Mouse (Mus musculus): Measurements from ENCODE around the gene Trim8. TPM values are rescaled to one million over a fixed set of nuclear protein-coding genes. Genes with fewer than 3 reads are reported as not detected.
A peak's percentile ranks its signal among the peaks of the same experiment; 100 is the strongest.

Gene Trim8
- polyA plus RNA-seq, 1 experiment: 14.2 TPM

DNA sequence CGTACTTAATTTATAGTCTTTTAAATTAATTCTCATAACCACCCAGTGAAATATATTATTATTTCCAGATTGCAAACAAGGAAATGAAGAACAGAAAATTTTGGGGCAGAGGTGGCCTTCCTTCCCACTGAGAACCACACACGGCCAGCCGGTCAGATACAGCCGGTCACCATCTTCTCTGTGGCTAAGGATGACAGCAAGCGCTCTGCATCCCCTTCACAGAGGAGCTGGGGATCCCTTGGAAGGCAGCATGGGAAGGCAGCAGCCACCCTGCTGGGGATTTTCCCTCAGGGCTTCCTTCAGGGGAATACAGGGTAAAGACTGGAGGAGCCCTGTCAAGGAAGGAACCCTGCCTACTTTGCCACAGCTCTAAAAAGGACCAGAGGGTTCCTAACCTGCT lies 32.0 kb downstream of the Trim8 start:
- H3K9me3 ChIP-seq (replicated peaks; ENCODE audit: control insufficient read depth, insufficient read depth, low read length, poor library complexity, severe bottlenecking): no peaks in the 10 kb centered on the region
- H3K9ac ChIP-seq (ENCODE audit: low read depth, poor library complexity, severe bottlenecking): no peak overlapping the region
- no peaks in the 10 kb centered on the region for H3K27me3 ChIP-seq (ENCODE audit: control insufficient read depth, insufficient read depth, low read length, poor library complexity, severe bottlenecking)
- peaks cover 12% of the 10 kb centered on the region for H3K4me1 ChIP-seq (ENCODE audit: control insufficient read depth, insufficient read depth, low read length)
- no peak overlapping the region for H3K27ac ChIP-seq (ENCODE audit: insufficient read depth, low read length)
- H3K36me3 ChIP-seq (ENCODE audit: control insufficient read depth, insufficient read depth, low read length, poor library complexity, severe bottlenecking): no peaks in the 10 kb centered on the region
- no peak overlapping the region for H3K4me3 ChIP-seq (ENCODE audit: low read depth, low read length)
- TF ChIP-seq EP300 (IDR thresholded peaks at IDR 0.05; ENCODE audit: insufficient read depth, low read depth, low read length) (no peak), CTCF (IDR thresholded peaks at IDR 0.05; ENCODE audit: low read depth, low read length) (no peak), POLR2A (IDR thresholded peaks at IDR 0.05; ENCODE audit: insufficient read depth, low read length) (no peak)

DNA sequence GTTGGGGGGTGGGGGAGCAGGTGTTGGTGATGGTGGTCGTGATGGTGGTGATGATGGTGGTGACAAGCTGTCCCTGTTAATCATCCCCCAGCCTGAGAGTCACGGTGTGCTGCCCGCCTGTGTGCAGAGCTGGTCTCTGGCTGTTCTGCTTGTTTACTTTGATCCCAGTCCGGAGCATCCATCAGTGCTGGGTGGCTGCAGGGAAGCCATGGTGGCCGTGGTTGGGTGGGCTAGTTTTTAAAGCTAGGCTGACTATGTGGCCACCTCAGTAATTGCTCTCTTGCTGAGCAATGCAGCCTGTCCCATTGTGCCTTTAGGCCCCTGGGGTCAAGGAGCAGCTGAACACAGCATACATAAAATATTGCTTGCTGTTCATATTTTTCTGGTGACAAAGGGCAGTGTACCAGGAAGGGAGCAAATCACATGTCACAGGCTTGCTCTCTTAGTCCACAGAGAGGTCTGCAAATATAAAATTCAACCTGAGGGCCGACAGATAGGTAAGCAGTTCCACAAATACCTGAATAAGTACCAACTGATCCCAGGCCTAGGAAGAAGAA lies 33.1 kb downstream of the Trim8 start:
- Histone ChIP-seq H3K36me3 (ENCODE audit: control insufficient read depth, insufficient read depth, low read length, poor library complexity, severe bottlenecking) (no peaks in the 10 kb centered on the region), H3K9ac (ENCODE audit: low read depth, poor library complexity, severe bottlenecking) (no peak overlapping the region), H3K27me3 (ENCODE audit: control insufficient read depth, insufficient read depth, low read length, poor library complexity, severe bottlenecking) (no peaks in the 10 kb centered on the region), H3K4me3 (ENCODE audit: low read depth, low read length) (no peak overlapping the region), H3K9me3 (replicated peaks; ENCODE audit: control insufficient read depth, insufficient read depth, low read length, poor library complexity, severe bottlenecking) (no peaks in the 10 kb centered on the region), H3K4me1 (ENCODE audit: control insufficient read depth, insufficient read depth, low read length) (peaks cover 9% of the 10 kb centered on the region), H3K27ac (ENCODE audit: insufficient read depth, low read length) (no peak overlapping the region)
- TF ChIP-seq CTCF (IDR thresholded peaks at IDR 0.05; ENCODE audit: low read depth, low read length) (no peak), POLR2A (IDR thresholded peaks at IDR 0.05; ENCODE audit: insufficient read depth, low read length) (no peak), EP300 (IDR thresholded peaks at IDR 0.05; ENCODE audit: insufficient read depth, low read depth, low read length) (no peak)

DNA sequence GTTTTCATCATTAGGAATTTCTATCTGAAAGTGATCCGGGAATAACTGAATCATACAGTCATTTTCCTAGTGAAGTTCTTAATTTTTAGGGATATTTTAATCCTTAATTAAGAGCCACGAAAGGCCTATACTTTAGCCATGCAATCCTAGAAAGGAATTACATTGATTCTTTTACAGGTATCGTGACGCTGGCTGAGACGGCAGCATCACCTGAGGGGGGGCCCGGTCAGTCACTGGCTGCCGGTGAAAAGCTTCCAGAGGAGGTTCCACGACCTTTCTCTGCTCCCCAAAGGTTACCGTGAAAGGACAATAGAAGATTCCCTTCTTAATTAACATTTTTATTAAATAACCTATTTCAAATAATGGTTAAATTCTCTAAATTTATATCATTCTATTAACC lies 35.9 kb downstream of the Trim8 start:
- Histone ChIP-seq H3K9ac (ENCODE audit: low read depth, poor library complexity, severe bottlenecking) (no peak overlapping the region), H3K9me3 (replicated peaks; ENCODE audit: control insufficient read depth, insufficient read depth, low read length, poor library complexity, severe bottlenecking) (no peaks in the 10 kb centered on the region), H3K27me3 (ENCODE audit: control insufficient read depth, insufficient read depth, low read length, poor library complexity, severe bottlenecking) (no peaks in the 10 kb centered on the region), H3K4me1 (ENCODE audit: control insufficient read depth, insufficient read depth, low read length) (peaks cover under 1% of the 10 kb centered on the region), H3K27ac (ENCODE audit: insufficient read depth, low read length) (no peak overlapping the region), H3K4me3 (ENCODE audit: low read depth, low read length) (no peak overlapping the region), H3K36me3 (ENCODE audit: control insufficient read depth, insufficient read depth, low read length, poor library complexity, severe bottlenecking) (no peaks in the 10 kb centered on the region)
- TF ChIP-seq EP300 (IDR thresholded peaks at IDR 0.05; ENCODE audit: insufficient read depth, low read depth, low read length) (no peak), POLR2A (IDR thresholded peaks at IDR 0.05; ENCODE audit: insufficient read depth, low read length) (no peak), CTCF (IDR thresholded peaks at IDR 0.05; ENCODE audit: low read depth, low read length) (no peak)

DNA sequence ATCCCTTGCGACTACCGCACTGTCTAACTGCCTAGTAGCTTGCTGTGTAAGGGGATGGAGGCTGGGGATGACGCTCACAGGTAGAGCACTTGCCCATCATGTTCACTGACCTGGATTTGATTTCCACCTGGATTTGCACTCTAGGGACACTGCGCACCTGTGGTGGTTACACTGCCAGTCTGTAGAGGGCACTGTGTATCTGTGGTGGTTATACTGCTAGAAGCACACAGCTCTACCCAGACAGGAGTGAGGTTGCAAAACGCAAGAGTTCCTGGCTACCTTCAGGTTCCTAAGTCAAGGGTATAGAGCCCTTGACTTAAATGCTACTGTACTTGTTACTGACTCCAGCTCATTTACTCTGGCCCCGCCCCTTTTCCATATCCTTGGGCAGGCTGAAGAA lies 36.7 kb downstream of the Trim8 start:
- Histone ChIP-seq H3K4me3 (ENCODE audit: low read depth, low read length) (no peak overlapping the region), H3K27me3 (ENCODE audit: control insufficient read depth, insufficient read depth, low read length, poor library complexity, severe bottlenecking) (no peaks in the 10 kb centered on the region), H3K4me1 (ENCODE audit: control insufficient read depth, insufficient read depth, low read length) (no peaks in the 10 kb centered on the region), H3K9me3 (replicated peaks; ENCODE audit: control insufficient read depth, insufficient read depth, low read length, poor library complexity, severe bottlenecking) (no peaks in the 10 kb centered on the region), H3K27ac (ENCODE audit: insufficient read depth, low read length) (no peak overlapping the region), H3K9ac (ENCODE audit: low read depth, poor library complexity, severe bottlenecking) (no peak overlapping the region), H3K36me3 (ENCODE audit: control insufficient read depth, insufficient read depth, low read length, poor library complexity, severe bottlenecking) (peaks cover 2% of the 10 kb centered on the region; the same call in 1 of the 2 replicates)
- TF ChIP-seq POLR2A (IDR thresholded peaks at IDR 0.05; ENCODE audit: insufficient read depth, low read length): no peak
- no peak for TF ChIP-seq EP300 (IDR thresholded peaks at IDR 0.05; ENCODE audit: insufficient read depth, low read depth, low read length)
- peak; percentile 61 for TF ChIP-seq CTCF (IDR thresholded peaks at IDR 0.05; ENCODE audit: low read depth, low read length)

DNA sequence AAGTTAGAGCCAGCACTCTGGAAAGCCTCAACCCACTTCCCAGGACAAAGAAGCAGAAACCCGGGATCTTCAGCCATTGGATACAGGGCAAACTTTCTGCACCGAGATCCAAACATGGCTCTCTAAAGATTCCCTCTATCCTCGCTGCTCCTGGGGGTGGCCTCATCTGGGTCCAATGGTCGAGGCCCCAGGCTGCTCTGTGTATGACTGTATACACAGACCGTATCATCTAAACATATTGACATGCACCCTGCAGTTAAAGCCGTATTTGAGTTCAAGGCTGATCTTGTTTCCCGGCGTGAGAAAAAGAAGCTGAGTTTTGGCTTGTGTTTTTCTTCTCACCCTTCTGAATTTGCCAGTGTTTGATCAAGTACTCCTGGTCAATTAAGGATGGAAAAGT lies 41.2 kb downstream of the Trim8 start:
- no peak overlapping the region for H3K27ac ChIP-seq (ENCODE audit: insufficient read depth, low read length)
- no peaks in the 10 kb centered on the region for H3K9me3 ChIP-seq (replicated peaks; ENCODE audit: control insufficient read depth, insufficient read depth, low read length, poor library complexity, severe bottlenecking)
- no peaks in the 10 kb centered on the region for H3K27me3 ChIP-seq (ENCODE audit: control insufficient read depth, insufficient read depth, low read length, poor library complexity, severe bottlenecking)
- no peak for TF ChIP-seq POLR2A (IDR thresholded peaks at IDR 0.05; ENCODE audit: insufficient read depth, low read length)
- no peak for TF ChIP-seq CTCF (IDR thresholded peaks at IDR 0.05; ENCODE audit: low read depth, low read length)
- TF ChIP-seq EP300 (IDR thresholded peaks at IDR 0.05; ENCODE audit: insufficient read depth, low read depth, low read length): no peak
- H3K9ac ChIP-seq (ENCODE audit: low read depth, poor library complexity, severe bottlenecking): no peak overlapping the region
- H3K4me3 ChIP-seq (ENCODE audit: low read depth, low read length): no peak overlapping the region
- H3K4me1 ChIP-seq (ENCODE audit: control insufficient read depth, insufficient read depth, low read length): no peaks in the 10 kb centered on the region
- peaks cover 2% of the 10 kb centered on the region; the same call in 1 of the 2 replicates for H3K36me3 ChIP-seq (ENCODE audit: control insufficient read depth, insufficient read depth, low read length, poor library complexity, severe bottlenecking)

DNA sequence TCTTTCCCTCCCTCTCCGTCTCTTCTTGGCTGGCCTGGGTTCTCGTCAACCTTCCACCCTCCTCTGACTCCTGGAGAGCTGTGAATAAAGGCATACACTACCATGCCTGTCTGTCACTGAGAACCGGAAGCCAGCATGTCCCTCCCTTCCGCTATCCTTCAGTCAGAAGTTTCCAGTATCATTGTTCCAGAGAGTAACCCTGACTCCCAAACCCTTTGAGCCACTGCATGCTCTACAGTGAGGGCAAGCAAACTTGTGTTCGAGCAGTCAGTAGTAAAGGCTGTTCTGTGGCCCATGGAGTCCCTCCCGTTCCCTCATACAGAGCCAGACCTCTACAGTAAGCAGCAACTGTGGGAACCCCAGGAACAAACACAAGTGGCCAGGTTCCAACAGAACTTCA lies 46.1 kb downstream of the Trim8 start:
- Histone ChIP-seq H3K27me3 (ENCODE audit: control insufficient read depth, insufficient read depth, low read length, poor library complexity, severe bottlenecking) (no peaks in the 10 kb centered on the region), H3K4me3 (ENCODE audit: low read depth, low read length) (no peak overlapping the region), H3K9ac (ENCODE audit: low read depth, poor library complexity, severe bottlenecking) (no peak overlapping the region), H3K9me3 (replicated peaks; ENCODE audit: control insufficient read depth, insufficient read depth, low read length, poor library complexity, severe bottlenecking) (no peaks in the 10 kb centered on the region), H3K27ac (ENCODE audit: insufficient read depth, low read length) (no peak overlapping the region), H3K36me3 (ENCODE audit: control insufficient read depth, insufficient read depth, low read length, poor library complexity, severe bottlenecking) (peaks cover 6% of the 10 kb centered on the region; the same call in 1 of the 2 replicates), H3K4me1 (ENCODE audit: control insufficient read depth, insufficient read depth, low read length) (peaks cover 5% of the 10 kb centered on the region)
- no peak for TF ChIP-seq CTCF (IDR thresholded peaks at IDR 0.05; ENCODE audit: low read depth, low read length)
